Mouse (Mus musculus) olfactory bulb, adult 2 months (tissue): Measurements from ENCODE around the gene Sccpdh. TPM values are rescaled to one million over a fixed set of nuclear protein-coding genes. Genes with fewer than 3 reads are reported as not detected.

Experiments
- H3K27ac ChIP-seq: fragments of 200-500 bp; 2 replicates; pipeline ENCODE4 v1.5.1; 2012; ENCODE audit warnings: low read depth, low read length; ENCODE audit not compliant: insufficient read depth
- H3K4me1 ChIP-seq: fragments of 200-500 bp; 2 replicates; pipeline ENCODE4 v1.6.1; 2012; ENCODE audit warnings: low read length; ENCODE audit not compliant: control insufficient read depth, insufficient read depth
- H3K4me3 ChIP-seq: fragments of 200-500 bp; 2 replicates; pipeline ENCODE4 v1.5.1; 2012; ENCODE audit warnings: mild to moderate bottlenecking, low read depth, low read length, moderate library complexity; ENCODE audit not compliant: insufficient read depth
- CTCF ChIP-seq: fragments of 200-500 bp; IDR thresholded peaks from 2 replicates; pipeline ENCODE4 v1.5.1; 2012; ENCODE audit warnings: low read depth, mild to moderate bottlenecking, low read length, moderate library complexity; ENCODE audit not compliant: insufficient read depth
- POLR2A ChIP-seq: fragments of 200-500 bp; IDR thresholded peaks from 2 replicates; pipeline ENCODE4 v1.6.1; 2012; ENCODE audit warnings: mild to moderate bottlenecking, low read depth, low read length, moderate library complexity; ENCODE audit not compliant: insufficient read depth
- WGBS: fragments of 180-500 bp; shearing (Covaris S2); methylation state at CpG from one replicate; pipeline ENCODE4 v1.1.7; 2018; 5-methylcytosine and 5-hydroxymethylcytosine counted together
- polyA plus RNA-seq: library from polyadenylated mRNA; stranded (reverse); fragments of >200 nt; gene quantifications from 2 replicates; pipeline ENCODE4 v1.2.4, GENCODE M21; 2012; ENCODE audit warnings: low replicate concordance; ENCODE audit not compliant: missing spikeins, insufficient read depth, insufficient read length

Sccpdh gene
- polyA plus RNA-seq = not detected in 2 replicates

GRCm38 (mm10) chr1:179668013-179668805 lies at the start of gene Sccpdh:
Gene Sccpdh (plus strand): TSS chr1:179668210.
- Histone ChIP-seq H3K4me1 (peaks cover 4% of the 10 kb centered on the region; the same call in 1 of the 2 replicates), H3K4me3 (peak within 1 kb of the TSS; percentile 67), H3K27ac (no peak within 1 kb of the TSS; the same call in 1 of the 2 replicates)
- under 1% methylated on average over 84 of the region's 84 CpGs for WGBS
- no peak for TF ChIP-seq CTCF
- peak; percentile 27; the same call in 1 of the 2 replicates for TF ChIP-seq POLR2A

- no peak for TF ChIP-seq CTCF
- no peak for TF ChIP-seq POLR2A
- Histone ChIP-seq H3K4me1 (0 out of 2 replicates have a peak, but pooled peaks cover 2% of the 10 kb centered on the region), H3K27ac (no peak overlapping the region), H3K4me3 (no peak overlapping the region)
- 92% methylated on average over 12 of the region's 12 CpGs for WGBS
These were observed 45.3 kb upstream of the Sccpdh start for GRCm38 (mm10) chr1:179622665-179623064.

- Histone ChIP-seq H3K27ac (no peak overlapping the region), H3K4me1 (peaks cover 7% of the 10 kb centered on the region; the same call in 1 of the 2 replicates), H3K4me3 (no peak overlapping the region)
- 66% methylated on average over 4 of the region's 4 CpGs for whole genome bisulfite sequencing
- TF ChIP-seq POLR2A = no peak
- 0 out of 2 replicates have a peak, but pooled peaks have one; percentile 8 for TF ChIP-seq CTCF
These were observed 44.4 kb upstream of the Sccpdh start for GRCm38 (mm10) chr1:179623657-179624056.

- no peak overlapping the region for H3K4me3 ChIP-seq
- no peak overlapping the region for H3K27ac ChIP-seq
- no peak for TF ChIP-seq POLR2A
- TF ChIP-seq CTCF = no peak
- peaks cover 7% of the 10 kb centered on the region; the same call in 1 of the 2 replicates for H3K4me1 ChIP-seq
- WGBS = 78% methylated on average over 4 of the region's 4 CpGs
These were observed 43.7 kb upstream of the Sccpdh start for GRCm38 (mm10) chr1:179624354-179624753.

- TF ChIP-seq CTCF (no peak), POLR2A (no peak)
- H3K27ac ChIP-seq = no peak overlapping the region
- peaks cover 5% of the 10 kb centered on the region; the same call in 1 of the 2 replicates for H3K4me1 ChIP-seq
- no peak overlapping the region for H3K4me3 ChIP-seq
- WGBS = 89% methylated on average over 4 of the region's 4 CpGs
These were observed 40.2 kb upstream of the Sccpdh start for GRCm38 (mm10) chr1:179627855-179628254.

GRCm38 (mm10) chr1:179628438-179629106 lies 39.4 kb upstream of the Sccpdh start:
- Histone ChIP-seq H3K27ac (no peak overlapping the region), H3K4me3 (no peak overlapping the region), H3K4me1 (peaks cover 9% of the 10 kb centered on the region; the same call in 1 of the 2 replicates)
- 51% methylated on average over 8 of the region's 8 CpGs for WGBS
- TF ChIP-seq CTCF = no peak
- no peak for TF ChIP-seq POLR2A

GRCm38 (mm10) chr1:179629276-179629675 lies 38.7 kb upstream of the Sccpdh start:
- 85% methylated on average over 5 of the region's 5 CpGs for WGBS
- H3K4me1 ChIP-seq = peaks cover 9% of the 10 kb centered on the region; the same call in 1 of the 2 replicates

GRCm38 (mm10) chr1:179632746-179633413 lies 35.1 kb upstream of the Sccpdh start:
- no peak overlapping the region for H3K27ac ChIP-seq
- 51% methylated on average over 11 of the region's 11 CpGs for WGBS
- no peak overlapping the region for H3K4me3 ChIP-seq
- TF ChIP-seq CTCF (no peak), POLR2A (no peak)
- peaks cover 8% of the 10 kb centered on the region; the same call in 1 of the 2 replicates for H3K4me1 ChIP-seq

More at GRCm38 (mm10) chr1:179629276-179629675, 38.7 kb upstream of the Sccpdh start:
- no peak overlapping the region for H3K27ac ChIP-seq
- no peak overlapping the region for H3K4me3 ChIP-seq
- TF ChIP-seq CTCF (no peak), POLR2A (no peak)
